Mouse (Mus musculus): ENCODE measurements around the gene Abtb2.

DNA sequence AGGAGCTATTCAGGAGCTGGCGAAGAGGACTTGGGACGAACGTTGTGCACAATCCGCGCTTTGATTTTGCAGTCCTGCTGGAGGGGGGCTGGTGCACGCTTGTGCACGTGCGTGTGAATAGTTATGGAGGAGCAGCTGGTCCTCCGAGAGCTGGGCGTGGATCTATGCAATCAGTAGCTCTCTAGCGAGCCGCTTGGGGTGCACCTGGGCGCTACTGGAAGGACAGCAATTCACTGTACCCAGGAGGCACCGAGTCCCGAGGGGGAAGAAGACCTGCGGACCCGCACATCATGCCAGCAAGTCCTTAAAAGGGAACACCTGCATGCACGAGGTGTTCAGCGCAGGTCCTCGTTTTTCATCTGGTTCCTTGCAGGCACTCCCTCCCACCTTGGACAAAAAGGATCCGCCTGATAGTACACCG, 929 bp upstream of the Abtb2 start:
- TF ChIP-seq CTCF (IDR thresholded peaks at IDR 0.05; ENCODE audit: low read depth) (peak; percentile 31; the same call in 1 of the 2 replicates), EP300 (IDR thresholded peaks at IDR 0.05; ENCODE audit: low read depth) (no peak)
